Mouse (Mus musculus) stomach, postnatal 0 days (tissue): ENCODE results near the gene Pold4.

ENCODE experiments used
- CTCF ChIP-seq: IDR thresholded peaks from 2 replicates; pipeline ENCODE4 v1.5.1; 2016; ENCODE audit warnings: antibody characterized with exemption, low read depth, mild to moderate bottlenecking, moderate library complexity
- EP300 ChIP-seq: optimal IDR thresholded peaks from 2 replicates; pipeline ENCODE3; 2016; ENCODE audit warnings: antibody characterized with exemption

GRCm38 (mm10) chr19:4229451-4230076, 2.1 kb upstream of the Pold4 start:
- TF ChIP-seq CTCF: no peak
- no peak for TF ChIP-seq EP300
